Mouse (Mus musculus) cerebellum, adult 2 months (tissue): ENCODE measurements around the gene Snrpd2.

ENCODE experiments used
- CTCF ChIP-seq: fragments of 200-500 bp; IDR thresholded peaks from 2 replicates; pipeline ENCODE4 v1.5.1; 2011; ENCODE audit warnings: low read depth, mild to moderate bottlenecking, control low read depth, low read length, moderate library complexity, borderline replicate concordance; ENCODE audit not compliant: insufficient read depth
- POLR2A ChIP-seq: fragments of 200-500 bp; IDR thresholded peaks from 2 replicates; pipeline ENCODE4 v1.6.1; 2011; ENCODE audit warnings: low read length, control low read depth, borderline replicate concordance; ENCODE audit not compliant: insufficient read depth

- TF ChIP-seq POLR2A (no peak), CTCF (no peak)
These were observed 24.8 kb upstream of the Snrpd2 start for GRCm38 (mm10) chr7:19124713-19125112.
